Mouse (Mus musculus): ENCODE results near the gene Ptpn21.

The Ptpn21 gene

DNA sequence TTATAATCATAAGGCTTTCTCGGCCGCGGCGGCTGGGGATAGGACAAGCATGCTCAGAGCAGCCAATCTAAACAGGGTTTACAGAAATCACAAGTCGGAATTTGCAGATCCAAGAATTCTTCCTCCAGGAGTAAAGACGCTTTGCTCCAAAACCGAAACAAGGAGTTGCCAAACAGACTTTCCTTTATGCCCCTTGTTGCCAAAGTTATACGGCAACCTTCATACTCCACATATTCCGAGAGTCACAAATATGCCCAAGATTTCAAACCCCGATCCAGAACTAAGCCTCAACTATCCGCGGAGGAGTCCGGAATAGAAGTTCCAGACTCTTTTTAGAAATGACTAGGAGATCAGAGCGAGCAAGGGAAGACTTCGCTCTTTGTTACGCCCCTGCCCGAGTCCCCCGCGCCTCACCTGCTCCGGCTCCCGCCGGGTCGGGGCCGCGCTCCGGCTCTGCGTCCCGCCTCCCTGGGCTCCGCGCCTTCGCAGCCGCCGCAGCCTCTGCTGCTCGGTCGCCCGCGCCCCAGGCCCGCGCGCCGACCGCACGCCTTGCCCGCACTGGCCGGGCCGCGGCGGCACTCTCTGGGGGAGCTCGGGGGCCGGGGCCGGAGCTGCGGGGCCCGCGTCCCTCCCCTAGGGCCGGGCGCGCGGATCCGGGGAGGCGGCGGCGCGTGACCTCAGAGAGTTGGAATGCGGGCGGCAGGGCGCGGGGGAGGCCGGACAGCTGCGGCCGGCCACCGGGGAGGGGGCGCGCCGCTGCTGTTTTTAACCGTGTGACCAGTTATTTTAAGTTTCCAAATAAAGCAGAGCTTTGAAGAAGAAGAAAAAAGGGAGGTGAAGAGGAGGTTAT lies at the start of gene Ptpn21:
Gene Ptpn21, minus strand, starts transcription at position 455 of the 850 bp plus-strand sequence.
- no peak for DNase-seq (ENCODE audit: low read depth in 2 of 2, low spot score in 2 of 2)

GRCm38 (mm10) chr12:98784251-98784650 lies 47.0 kb upstream of the Ptpn21 start:
- DNase-seq (ENCODE audit: low read depth in 2 of 2, low spot score in 2 of 2): no peak

GRCm38 (mm10) chr12:98779148-98779547 lies 41.9 kb upstream of the Ptpn21 start:
- peak in 1 of 2 experiments; percentile 1 for DNase-seq (ENCODE audit: low read depth in 2 of 2, low spot score in 2 of 2)

- no peak for DNase-seq (ENCODE audit: low read depth in 2 of 2, low spot score in 2 of 2)
Measured at GRCm38 (mm10) chr12:98777509-98777908, 40.3 kb upstream of the Ptpn21 start.

DNA sequence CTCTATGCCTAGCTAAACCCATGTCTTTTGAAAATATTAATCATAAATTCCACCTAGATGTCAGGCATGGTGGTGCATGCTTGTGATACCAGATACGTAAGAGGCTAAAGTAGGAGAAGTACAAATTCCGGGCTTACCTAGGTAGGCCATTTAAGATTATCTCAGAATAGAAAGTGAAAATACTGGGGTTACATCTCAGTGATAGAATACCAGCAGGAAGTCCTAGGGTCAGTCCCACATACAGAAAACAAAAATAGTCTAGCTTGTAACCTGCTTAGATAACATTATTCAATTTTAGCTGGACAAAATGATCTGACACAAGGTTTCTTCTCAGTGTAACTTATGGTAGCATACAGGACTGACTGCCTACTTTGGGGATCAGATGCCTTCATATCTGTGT lies 29.0 kb upstream of the Ptpn21 start:
- DNase-seq (ENCODE audit: low read depth in 2 of 2, low spot score in 2 of 2): no peak

DNA sequence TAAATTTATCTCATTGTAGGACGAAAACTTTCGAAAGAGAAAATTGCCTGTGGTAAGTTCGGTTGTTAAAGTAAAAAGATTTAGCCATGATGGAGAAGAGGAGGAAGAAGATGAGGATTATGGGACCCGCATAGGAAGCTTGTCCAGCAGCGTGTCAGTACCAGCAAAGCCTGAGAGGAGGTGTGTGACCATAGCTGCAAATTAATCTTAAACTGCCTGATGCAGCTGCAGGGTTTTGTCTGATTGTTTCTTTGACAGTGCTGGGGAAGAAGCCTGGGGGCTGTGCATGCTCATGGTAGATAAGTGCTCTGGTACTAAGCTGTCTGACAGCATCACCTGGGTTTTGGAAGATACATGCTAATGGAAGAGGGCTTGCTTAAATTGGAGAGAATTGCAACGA lies 22.5 kb upstream of the Ptpn21 start:
- DNase-seq (ENCODE audit: low read depth in 2 of 2, low spot score in 2 of 2): no peak

DNA sequence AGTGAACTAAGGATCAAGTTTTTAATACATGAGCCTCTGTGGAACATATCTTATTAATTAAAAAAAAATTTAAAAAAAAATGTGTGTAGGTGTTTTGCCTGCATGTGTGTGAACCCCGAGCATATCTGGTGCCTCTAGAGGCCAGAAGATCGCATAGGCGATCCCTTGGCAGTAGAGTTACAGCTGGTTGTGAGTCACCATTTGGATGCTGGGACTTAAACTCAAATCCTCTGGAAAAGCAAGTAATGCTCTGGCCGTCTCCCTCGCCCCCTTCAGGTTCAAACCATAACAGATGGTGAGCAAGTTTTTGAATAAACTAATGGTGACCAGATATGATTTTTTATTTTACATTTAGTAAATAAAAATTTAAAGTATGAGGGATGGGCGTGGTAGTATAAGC lies 20.4 kb upstream of the Ptpn21 start:
- DNase-seq (ENCODE audit: low read depth in 2 of 2, low spot score in 2 of 2): no peak

DNA sequence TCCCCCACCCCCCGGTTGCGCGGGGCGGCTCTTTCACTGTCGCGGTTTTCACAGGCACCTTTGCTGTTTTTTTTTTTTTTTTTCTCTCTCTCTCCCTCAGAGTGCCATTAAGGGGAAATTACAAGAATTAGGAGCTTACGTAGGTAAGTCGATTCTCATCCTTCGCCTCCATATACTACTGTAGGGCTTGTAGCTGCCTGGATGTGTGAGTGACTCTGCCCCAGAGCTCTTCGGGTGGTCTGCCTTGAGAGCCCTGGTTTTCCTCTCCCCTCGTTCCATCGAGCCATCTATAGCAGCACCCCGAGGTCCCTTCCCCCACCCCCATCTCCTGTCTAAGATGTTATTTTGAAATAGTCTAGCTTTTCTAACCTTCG lies 10.2 kb upstream of the Ptpn21 start:
- DNase-seq (ENCODE audit: low read depth in 2 of 2, low spot score in 2 of 2): no peak

- DNase-seq (ENCODE audit: low read depth in 2 of 2, low spot score in 2 of 2): peak; percentile 90 to 93
Measured at GRCm38 (mm10) chr12:98746746-98747379, 9.7 kb upstream of the Ptpn21 start, which contains the start of gene Zc3h14. Gene Zc3h14, plus strand, starts transcription at chr12:98746964.

GRCm38 (mm10) chr12:98746131-98746530 lies 8.9 kb upstream of the Ptpn21 start:
- peak; percentile 58 to 68 for DNase-seq (ENCODE audit: low read depth in 2 of 2, low spot score in 2 of 2)

DNA sequence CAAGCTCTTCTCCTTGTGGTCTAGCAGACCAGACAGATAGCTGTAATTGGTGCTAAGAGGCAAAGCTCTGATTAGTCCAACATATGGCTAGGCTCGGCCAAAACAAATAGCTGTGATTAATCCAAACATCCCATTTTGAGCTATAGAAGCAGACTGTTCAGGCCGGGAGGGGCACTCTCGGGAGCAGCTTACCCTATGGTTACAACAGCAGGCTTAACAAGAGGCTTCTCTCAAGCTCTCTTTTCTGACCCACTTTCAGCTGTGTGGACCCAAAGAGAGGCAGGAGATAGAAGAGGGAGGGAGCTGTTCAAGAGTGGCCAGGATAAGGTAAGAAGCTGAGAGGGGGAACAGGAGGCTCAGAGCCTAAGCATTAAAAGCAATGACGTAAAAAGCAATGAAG lies 8.4 kb upstream of the Ptpn21 start:
- no peak for DNase-seq (ENCODE audit: low read depth in 2 of 2, low spot score in 2 of 2)

DNA sequence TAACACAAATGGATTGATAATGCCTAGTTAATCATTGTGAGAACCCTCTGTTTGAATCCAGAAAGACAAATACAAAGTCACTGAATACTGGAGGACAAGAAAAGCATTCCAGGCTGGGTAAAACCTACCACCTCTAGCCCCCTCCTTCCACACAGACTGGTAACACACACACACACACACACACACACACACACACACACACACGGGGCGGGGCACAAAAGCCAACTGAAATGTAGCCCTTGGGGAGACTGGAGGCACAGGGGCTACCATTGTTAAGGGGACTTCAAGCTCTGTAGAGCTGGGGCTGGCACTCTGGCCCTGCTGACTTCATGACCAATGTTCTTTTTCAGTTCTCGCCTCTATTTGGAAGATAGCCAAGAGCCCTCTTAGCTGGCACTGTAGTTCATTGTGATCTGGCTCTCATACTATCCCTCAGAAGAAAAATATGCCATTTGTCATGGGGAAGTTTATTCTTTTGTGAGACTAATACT lies 3.9 kb upstream of the Ptpn21 start:
- no peak for DNase-seq (ENCODE audit: low read depth in 2 of 2, low spot score in 2 of 2)

DNA sequence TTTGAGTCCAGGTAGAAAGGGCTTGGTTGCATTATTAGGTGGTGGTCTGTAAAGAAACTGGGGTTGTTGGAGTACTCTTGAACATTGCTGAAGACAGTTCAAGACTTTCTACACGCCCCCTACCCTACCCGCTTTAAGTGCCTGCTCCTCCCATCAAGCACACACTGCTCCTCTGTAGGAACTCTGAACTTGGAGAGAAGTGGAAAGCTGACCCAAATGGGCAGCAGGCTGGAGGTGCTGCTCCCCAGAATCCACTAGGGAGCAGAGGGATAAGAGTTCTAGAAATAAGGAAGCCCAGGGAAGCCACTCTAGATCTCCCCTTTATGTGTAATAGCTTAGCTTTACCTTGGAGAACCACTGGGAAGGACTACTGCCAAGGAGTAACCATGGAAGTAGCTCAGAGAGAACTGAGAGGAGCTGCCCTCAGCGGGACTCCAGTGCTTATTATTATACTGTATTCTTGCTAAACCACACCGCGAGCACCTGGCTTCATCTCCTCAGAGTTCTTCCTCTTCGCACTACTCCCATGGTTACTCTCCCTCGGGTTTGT lies 671 bp upstream of the Ptpn21 start:
- DNase-seq (ENCODE audit: low read depth in 2 of 2, low spot score in 2 of 2): no peak

DNA sequence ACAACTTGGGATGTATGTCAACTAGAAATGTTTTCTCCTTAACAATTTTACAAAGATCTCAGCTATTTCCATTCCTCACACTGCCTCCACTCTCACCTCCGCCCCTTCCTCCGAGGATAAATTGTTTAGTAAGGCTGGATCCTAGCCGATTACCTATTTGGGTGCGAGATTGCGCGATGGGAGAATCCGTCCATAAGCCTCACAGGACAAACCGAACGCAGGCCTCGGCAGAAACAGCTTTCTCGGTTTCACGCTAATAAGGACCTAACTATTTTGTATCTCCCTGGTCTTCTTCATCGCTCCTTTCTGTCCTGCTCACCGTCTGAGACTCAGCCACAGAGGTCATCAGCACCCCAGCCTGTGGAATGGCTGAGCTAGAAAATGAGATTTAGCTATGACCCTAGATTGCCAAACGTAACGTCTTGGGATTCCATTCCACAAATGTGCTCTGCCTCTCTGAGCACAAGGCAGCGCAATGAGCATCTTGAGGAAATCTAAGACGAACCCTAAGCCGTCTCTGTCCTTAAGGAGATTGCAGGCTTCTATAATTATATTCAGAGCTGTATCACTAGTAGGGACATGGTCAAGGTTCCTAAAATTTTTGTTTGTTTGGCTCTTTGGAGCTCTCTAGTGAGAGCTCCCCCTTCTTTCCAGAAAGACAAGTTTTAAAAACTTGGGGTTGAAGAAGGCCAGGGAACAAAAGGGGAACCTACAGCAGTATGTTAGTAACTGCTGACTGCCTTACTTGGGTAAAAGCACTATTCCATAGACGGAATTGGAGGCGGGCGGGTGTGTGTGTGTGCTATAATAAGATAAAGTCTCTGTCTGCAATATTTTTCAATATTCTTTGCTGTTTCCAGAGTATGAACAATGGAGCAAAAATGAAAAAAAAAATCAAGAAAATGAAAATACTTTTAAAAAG lies 2.1 kb downstream of the Ptpn21 start:
- no peak for DNase-seq (ENCODE audit: low read depth in 2 of 2, low spot score in 2 of 2)

GRCm38 (mm10) chr12:98734246-98734879 lies 2.8 kb downstream of the Ptpn21 start:
- peak; percentile 55 to 61 for DNase-seq (ENCODE audit: low read depth in 2 of 2, low spot score in 2 of 2)

GRCm38 (mm10) chr12:98733776-98734175 lies 3.4 kb downstream of the Ptpn21 start:
- no peak for DNase-seq (ENCODE audit: low read depth in 2 of 2, low spot score in 2 of 2)

DNA sequence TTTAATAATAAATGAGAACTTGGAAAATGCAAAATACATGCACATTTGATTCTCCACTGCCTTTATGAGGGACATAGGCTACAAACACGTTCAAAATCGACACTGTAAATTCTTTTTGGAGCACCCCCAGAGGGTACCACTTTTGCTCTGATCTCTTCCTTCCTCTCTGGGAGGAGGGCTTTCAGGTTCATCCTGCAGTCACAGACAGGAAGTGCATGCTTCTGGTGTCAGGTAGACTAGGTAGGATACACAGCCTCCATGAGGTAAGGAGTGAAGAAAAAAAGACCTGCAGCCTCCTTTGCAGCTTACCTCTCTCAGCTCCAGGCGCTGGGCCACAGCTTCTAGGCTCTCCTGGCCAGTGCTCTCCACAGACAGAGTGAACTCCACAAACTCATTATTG lies 4.0 kb downstream of the Ptpn21 start:
- DNase-seq (ENCODE audit: low read depth in 2 of 2, low spot score in 2 of 2): no peak

DNA sequence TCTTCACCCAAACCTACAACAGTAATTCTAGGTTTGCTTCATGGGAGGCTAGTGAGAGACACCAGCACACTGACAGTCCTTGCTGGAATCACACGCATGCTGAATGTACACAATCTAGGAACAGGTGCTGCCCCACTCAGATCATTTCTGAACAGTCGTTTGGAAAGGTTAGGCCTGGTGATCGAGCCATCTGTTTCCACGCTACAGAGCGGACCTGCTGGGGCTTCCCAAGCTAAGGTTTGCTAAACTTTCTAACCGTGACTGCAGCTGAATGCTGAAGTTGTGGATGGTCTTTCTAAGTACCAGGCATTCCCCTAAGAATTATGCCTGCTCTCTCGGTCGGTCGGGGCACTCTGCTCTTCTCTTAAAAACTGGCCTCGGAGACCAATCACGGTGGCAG lies 6.5 kb downstream of the Ptpn21 start:
- no peak for DNase-seq (ENCODE audit: low read depth in 2 of 2, low spot score in 2 of 2)

- no peak for DNase-seq (ENCODE audit: low read depth in 2 of 2, low spot score in 2 of 2)
Measured at GRCm38 (mm10) chr12:98727186-98727585, 10.0 kb downstream of the Ptpn21 start.

GRCm38 (mm10) chr12:98726078-98726477 lies 11.1 kb downstream of the Ptpn21 start:
- DNase-seq (ENCODE audit: low read depth in 2 of 2, low spot score in 2 of 2): no peak

- no peak for DNase-seq (ENCODE audit: low read depth in 2 of 2, low spot score in 2 of 2)
Measured at GRCm38 (mm10) chr12:98724976-98725375, 12.2 kb downstream of the Ptpn21 start.
